Mouse (Mus musculus): ENCODE measurements around the gene Slc6a17.

Gene Slc6a17

DNA sequence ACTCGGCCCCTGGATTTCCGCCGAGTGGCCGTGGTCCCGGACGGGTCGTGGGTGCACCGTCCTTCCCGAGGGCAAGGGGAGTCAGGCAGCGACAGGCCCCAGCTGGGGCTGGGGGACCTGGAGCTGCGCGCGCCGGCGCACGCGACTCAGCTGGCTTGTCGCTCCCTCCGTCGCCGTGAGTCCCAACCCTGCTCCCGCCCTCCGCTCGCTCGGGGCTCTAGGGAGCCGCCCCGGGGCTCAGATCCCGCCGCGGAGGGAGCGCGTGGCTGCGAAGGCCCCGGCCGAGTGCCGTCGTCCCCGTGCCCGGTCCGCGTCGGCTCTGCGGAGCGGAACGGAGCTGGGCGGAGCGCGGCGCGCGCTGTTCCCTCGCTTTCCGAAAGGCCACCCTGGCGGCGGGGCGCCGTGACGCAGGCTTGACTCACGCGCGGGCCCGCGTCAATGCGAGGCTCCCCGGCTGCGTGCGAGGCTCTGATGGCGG lies at the start of gene Slc6a17:
Slc6a17 (minus strand) TSS at position 388 of the 478 bp plus-strand sequence.
- peak; percentile 68 for DNase-seq

- no peak for DNase-seq
Measured at GRCm38 (mm10) chr3:107565331-107565730, 47.5 kb upstream of the Slc6a17 start.

- no peak for DNase-seq
Measured at GRCm38 (mm10) chr3:107563880-107564279, 46.1 kb upstream of the Slc6a17 start.

DNA sequence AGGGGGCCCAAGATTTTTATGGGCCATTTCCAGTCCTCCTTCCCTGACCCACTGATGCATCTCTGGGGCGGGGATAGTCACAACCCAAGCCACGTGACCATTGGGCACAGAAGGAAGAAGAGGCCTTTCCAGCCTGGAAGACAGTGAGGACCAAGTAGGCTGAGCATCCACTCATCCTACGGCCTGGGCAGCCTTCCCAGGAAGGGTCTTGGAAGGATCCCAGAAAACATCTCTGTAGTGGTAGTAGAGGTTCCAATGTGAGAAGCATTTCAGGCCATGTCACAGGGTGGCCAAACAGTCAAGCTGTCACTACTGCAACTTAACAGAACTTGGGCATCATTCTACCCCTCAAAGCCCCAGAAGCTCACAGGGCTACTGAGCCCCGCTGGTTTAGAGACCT lies 44.8 kb upstream of the Slc6a17 start:
- DNase-seq = no peak

DNA sequence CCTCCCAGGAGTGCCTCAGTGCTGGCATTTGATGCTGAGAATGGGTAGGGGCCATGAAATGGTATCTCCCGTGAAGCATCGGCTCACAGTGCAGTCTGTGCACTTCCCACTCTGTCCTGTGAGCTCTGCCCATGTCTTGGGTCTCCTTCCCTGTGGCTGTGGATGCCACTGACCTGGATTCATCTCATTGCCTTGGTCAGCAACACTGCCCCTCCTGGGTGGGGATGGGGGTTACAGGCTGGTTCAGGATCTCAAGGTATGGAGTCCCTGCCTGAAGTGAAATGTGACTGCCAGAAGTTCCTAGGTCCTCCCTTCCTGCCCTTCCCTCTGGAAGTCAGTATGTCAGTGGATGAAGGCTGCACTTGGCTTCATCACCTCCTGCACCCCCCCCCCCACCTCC lies 44.3 kb upstream of the Slc6a17 start:
- DNase-seq = no peak

GRCm38 (mm10) chr3:107559183-107559582 lies 41.4 kb upstream of the Slc6a17 start:
- DNase-seq = peak; percentile 79

GRCm38 (mm10) chr3:107558740-107559139 lies 40.9 kb upstream of the Slc6a17 start:
- DNase-seq = no peak

- no peak for DNase-seq
Measured at GRCm38 (mm10) chr3:107554842-107555241, 37.0 kb upstream of the Slc6a17 start, which contains the start of gene Ubl4b. Gene Ubl4b (minus strand): TSS chr3:107555073.

GRCm38 (mm10) chr3:107550409-107551049 lies 32.7 kb upstream of the Slc6a17 start:
- DNase-seq = peak; percentile 56

- peak; percentile 77 for DNase-seq
Measured at GRCm38 (mm10) chr3:107546956-107547355, 29.1 kb upstream of the Slc6a17 start.

DNA sequence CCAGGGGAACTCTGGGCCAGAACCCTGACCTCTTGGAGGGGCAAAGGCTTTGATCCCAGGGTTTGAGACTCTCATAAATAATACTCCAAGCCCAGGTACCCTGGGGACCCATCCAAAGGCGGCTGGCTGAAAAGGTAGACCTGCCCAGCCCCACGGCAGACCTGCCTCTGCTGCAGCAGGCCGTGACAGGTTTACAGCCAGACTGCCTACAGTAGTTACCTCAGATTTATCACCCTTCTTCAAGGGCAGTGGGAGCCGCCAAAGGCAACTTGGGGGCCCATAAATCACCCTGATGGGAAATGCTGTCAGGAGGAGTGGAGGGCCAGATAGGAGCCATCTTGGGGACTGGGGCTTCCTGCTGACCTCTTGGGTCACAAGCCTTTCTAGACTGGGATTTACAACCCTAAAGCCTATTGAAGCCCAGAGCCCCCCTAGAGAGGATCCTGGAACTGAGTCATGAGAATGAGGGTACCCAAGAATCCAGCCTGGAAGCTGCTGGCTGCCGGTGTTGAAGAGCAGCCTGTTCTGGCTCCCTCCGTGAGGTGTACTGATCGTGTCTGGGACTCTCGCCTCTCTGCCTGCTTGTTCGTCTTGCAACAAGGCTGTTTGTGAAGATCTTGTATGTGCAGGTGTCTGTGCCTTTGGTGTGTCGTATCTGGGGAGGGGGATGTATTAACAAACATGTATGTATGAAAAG lies 28.0 kb upstream of the Slc6a17 start:
- peak; percentile 22 for DNase-seq

GRCm38 (mm10) chr3:107545278-107545677 lies 27.5 kb upstream of the Slc6a17 start:
- no peak for DNase-seq

- DNase-seq = no peak
Measured at GRCm38 (mm10) chr3:107543158-107544080, 25.6 kb upstream of the Slc6a17 start.

- DNase-seq = no peak
Measured at GRCm38 (mm10) chr3:107542584-107542983, 24.8 kb upstream of the Slc6a17 start.

DNA sequence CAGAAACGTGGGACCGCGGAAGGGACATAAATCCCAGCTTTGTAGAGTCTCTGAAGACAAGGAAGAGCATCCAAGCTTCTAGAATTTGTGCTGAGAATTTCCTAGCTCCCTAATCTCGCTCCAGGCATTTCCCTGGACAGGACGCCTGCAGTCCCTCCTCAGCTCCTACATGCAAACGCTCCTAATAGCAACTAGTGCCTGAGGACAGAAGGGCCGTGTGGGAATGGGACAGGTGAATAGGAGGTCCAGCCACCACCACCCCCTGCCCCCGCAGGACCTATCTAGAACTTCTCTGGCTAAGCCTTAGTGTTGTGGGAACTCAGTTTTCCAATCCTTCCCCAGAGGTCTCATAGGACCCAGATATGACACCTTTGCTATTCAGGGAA lies 19.7 kb upstream of the Slc6a17 start:
- no peak for DNase-seq

DNA sequence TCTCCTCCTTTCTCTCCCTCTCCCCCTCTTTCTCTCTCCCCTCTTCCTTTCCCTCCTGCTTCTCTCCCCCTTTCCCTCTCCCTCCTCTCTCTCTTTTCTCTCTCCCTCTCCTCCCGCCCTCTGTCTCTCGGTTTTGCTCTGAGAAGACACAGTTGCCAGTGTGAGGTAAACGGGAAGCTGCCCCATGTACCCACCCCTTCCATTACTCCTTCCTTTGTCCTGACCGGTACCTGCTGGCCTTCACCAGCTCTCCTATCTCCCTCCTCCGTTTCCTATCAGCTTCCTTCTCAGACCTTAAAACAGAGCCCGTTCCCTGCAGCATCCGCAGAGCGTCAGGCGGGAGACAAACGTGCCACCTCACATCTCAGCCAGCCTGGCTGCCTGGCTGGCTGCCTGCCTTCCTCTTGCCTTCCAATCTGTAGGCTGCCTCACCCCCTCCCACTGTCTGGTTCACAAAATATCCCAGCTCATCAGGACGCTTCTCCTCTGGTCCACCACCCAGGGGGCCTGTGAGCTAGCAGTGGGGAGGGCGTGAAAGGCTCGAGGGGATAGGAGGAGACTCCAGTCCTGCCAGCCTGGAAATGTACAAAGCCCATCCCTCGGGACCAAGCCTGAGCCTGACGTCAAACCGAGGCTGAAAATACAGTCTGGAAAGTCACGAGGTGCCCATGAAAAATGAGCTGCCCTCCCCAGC lies 19.1 kb upstream of the Slc6a17 start:
- peak; percentile 30 for DNase-seq

GRCm38 (mm10) chr3:107534951-107535350 lies 17.1 kb upstream of the Slc6a17 start:
- DNase-seq = no peak

- no peak for DNase-seq
Measured at GRCm38 (mm10) chr3:107533532-107533931, 15.7 kb upstream of the Slc6a17 start.

DNA sequence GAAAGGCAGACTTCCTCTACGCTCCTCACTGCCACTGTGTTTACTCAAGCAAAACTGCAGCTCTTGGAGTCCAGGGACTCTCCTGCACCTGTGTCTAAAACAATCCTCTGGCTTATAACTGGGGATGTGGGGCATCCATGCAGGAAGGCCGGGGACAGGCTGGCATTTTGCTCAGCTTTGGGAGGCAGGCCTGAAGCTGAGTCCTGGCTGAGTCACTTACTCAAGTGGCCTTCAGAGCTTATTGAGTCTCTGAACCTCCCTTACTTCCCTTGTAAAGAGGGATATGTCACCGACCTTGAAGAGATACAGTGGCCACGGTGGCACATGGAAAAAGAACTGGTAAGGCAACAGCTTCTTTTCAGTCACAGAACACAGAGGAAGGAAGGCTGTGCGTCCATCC lies 12.8 kb upstream of the Slc6a17 start:
- no peak for DNase-seq

GRCm38 (mm10) chr3:107529182-107529581 lies 11.4 kb upstream of the Slc6a17 start:
- DNase-seq = no peak

DNA sequence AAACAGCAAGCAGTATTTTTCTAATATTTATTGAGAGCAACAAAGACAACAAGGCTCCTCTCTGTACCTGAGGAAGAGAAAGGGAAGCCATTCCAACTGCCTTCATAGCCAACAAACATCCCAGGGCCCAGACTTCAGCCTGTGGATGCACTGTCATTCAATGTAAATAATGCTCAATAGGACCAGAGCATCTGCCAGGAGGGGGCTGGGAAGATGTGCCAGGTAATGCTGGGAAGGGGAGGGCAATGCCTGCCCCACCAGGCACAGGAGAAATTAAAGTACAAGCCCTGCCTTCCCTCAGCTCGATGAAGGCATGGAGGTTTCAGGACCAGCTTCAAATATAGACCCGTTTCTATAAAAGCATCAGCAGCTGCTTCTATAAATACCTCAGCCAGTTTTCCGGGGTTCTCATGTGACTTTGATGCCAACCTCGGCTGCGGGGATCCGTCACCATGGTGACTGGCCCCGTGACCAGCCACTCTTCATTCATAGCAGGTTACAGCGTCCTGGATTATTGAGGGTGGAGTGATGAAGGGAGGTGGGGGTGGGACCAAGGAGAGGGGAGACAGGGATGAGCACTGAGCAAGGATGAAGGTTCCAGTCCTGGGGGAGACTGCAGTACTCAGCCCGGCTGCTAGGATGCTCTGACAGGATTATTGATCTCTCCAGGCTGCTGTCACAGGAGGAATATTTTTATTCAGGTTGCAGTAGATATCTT lies 10.7 kb upstream of the Slc6a17 start:
- DNase-seq = no peak

- no peak for DNase-seq
Measured at GRCm38 (mm10) chr3:107524547-107524946, 6.7 kb upstream of the Slc6a17 start.

All from kidney, postnatal 14 days (tissue).